Mouse (Mus musculus) heart, postnatal 0 days (tissue): ENCODE results near the gene Sphkap.

Experiments used
- CTCF ChIP-seq: IDR thresholded peaks from 2 replicates; pipeline ENCODE4 v1.5.1; 2016; ENCODE audit warnings: antibody characterized with exemption, control low read depth, low read depth
- EP300 ChIP-seq: IDR thresholded peaks from 2 replicates; pipeline ENCODE4 v1.6.1; 2016; ENCODE audit warnings: antibody characterized with exemption, low read depth

- TF ChIP-seq CTCF (no peak), EP300 (no peak)
Observed at GRCm38 (mm10) chr1:83339358-83339757, 68.6 kb downstream of the Sphkap start.
